In genomic region chr8:122697586-122697985, GRCm38 (mm10) we compare ENCODE assay signal across 9 mouse cellular contexts. TPM values are rescaled to one million over a fixed set of nuclear protein-coding genes. Genes with fewer than 3 reads are reported as not detected.
DNase-seq lines count a peak whose midpoint lies in the region; ATAC-seq and TF ChIP-seq lines count a peak whose summit lies in the region.
"Had no signal": no experiment of that assay in that cellular context is flagged by ENCODE, and none has a peak within 500 bp of the region (broad histone marks: within the 10 kb centered on the region; RNA-seq: fewer than 3 reads in every experiment).

No protein-coding gene starts in this region.

- 58% methylated on average over 6 of the region's 6 CpGs for WGBS in kidney, postnatal 0 days
- WGBS in liver, embryonic 13.5 days (ENCODE audit: insufficient replicate concordance): 17% methylated on average over 6 of the region's 6 CpGs
- 84% methylated on average over 6 of the region's 6 CpGs for WGBS in hindbrain, embryonic 16.5 days

- no peaks in the 10 kb centered on the region for H3K4me1 ChIP-seq in kidney, postnatal 0 days (replicated peaks; ENCODE audit: insufficient read depth, low read length)
- peaks cover 22% of the 10 kb centered on the region for H3K4me1 ChIP-seq in E14TG2a.4 (replicated peaks; ENCODE audit: low read depth, low read length)
- H3K4me1 ChIP-seq in MEL (ENCODE audit: control insufficient read depth in 1 of 2, insufficient read depth in 2 of 2, low read length in 2 of 2): peaks cover 41 to 68% of the 10 kb centered on the region in 2 experiments
- H3K4me1 ChIP-seq in liver, embryonic 13.5 days (replicated peaks): peaks cover 99% of the 10 kb centered on the region
- no peaks in the 10 kb centered on the region for H3K4me1 ChIP-seq in hindbrain, embryonic 16.5 days (ENCODE audit: control insufficient read depth, insufficient read depth, low read depth, low read length)

- no peak overlapping the region for H3K9ac ChIP-seq in kidney, postnatal 0 days (ENCODE audit: low read depth, low read length)
- H3K9ac ChIP-seq in MEL (ENCODE audit: control insufficient read depth, low read depth, low read length, poor library complexity, severe bottlenecking): peak overlapping the region; percentile 92
- H3K9ac ChIP-seq in liver, embryonic 13.5 days: peak overlapping the region; percentile 77
- H3K9ac ChIP-seq in hindbrain, embryonic 16.5 days (ENCODE audit: low read depth, low read length): no peak overlapping the region

- TF ChIP-seq RAD21 in MEL (IDR thresholded peaks at IDR 0.05; ENCODE audit: low read depth, low read length): no peak

- peaks cover 71% of the 10 kb centered on the region for H3K79me2 ChIP-seq in MEL (ENCODE audit: control insufficient read depth, insufficient read depth, low read length, poor library complexity)

- no peaks in the 10 kb centered on the region for H3K9me3 ChIP-seq in kidney, postnatal 0 days (replicated peaks; ENCODE audit: low read length)
- H3K9me3 ChIP-seq in E14TG2a.4 (ENCODE audit: low read length) (no peaks in the 10 kb centered on the region), MEL (replicated peaks; ENCODE audit: insufficient read depth, low read length) (no peaks in the 10 kb centered on the region)
- no peaks in the 10 kb centered on the region for H3K9me3 ChIP-seq in liver, embryonic 13.5 days (replicated peaks)
- no peaks in the 10 kb centered on the region for H3K9me3 ChIP-seq in hindbrain, embryonic 16.5 days (ENCODE audit: control insufficient read depth, low read length)

- DNase-seq in kidney, postnatal 0 days (ENCODE audit: low spot score): no peak
- DNase-seq in kidney, postnatal 36 days: no peak
- DNase-seq in MEL (ENCODE audit: low read depth, low spot score): no peak
- no peak for DNase-seq in liver, embryonic 13.5 days
- no peak for DNase-seq in right cerebral cortex, postnatal 14 days
- DNase-seq: gastrocnemius, postnatal 36 days; right cerebral cortex, postnatal 25 days had no signal

- no peak overlapping the region for H3K4me3 ChIP-seq in kidney, postnatal 0 days (replicated peaks; ENCODE audit: low read depth, low read length)
- H3K4me3 ChIP-seq in E14TG2a.4 (replicated peaks; ENCODE audit: low read length) (peak overlapping the region; percentile 58), MEL (ENCODE audit: control insufficient read depth in 1 of 2, insufficient read depth in 1 of 2, low read depth in 2 of 2, low read length in 2 of 2) (peak overlapping the region; percentile 74 to 81)
- peak overlapping the region; percentile 66 for H3K4me3 ChIP-seq in liver, embryonic 13.5 days (replicated peaks)
- no peak overlapping the region for H3K4me3 ChIP-seq in hindbrain, embryonic 16.5 days (ENCODE audit: low read length)

- no peaks in the 10 kb centered on the region for H3K36me3 ChIP-seq in kidney, postnatal 0 days (ENCODE audit: insufficient read depth, low read length)
- H3K36me3 ChIP-seq in E14TG2a.4 (ENCODE audit: insufficient read depth, low read length) (no peaks in the 10 kb centered on the region), MEL (ENCODE audit: control insufficient read depth in 1 of 2, insufficient read depth in 2 of 2, low read length in 2 of 2) (peaks cover 2 to 64% of the 10 kb centered on the region in 2 experiments)
- H3K36me3 ChIP-seq in liver, embryonic 13.5 days: peaks cover 30% of the 10 kb centered on the region
- H3K36me3 ChIP-seq in hindbrain, embryonic 16.5 days (ENCODE audit: control insufficient read depth, insufficient read depth, low read length): no peaks in the 10 kb centered on the region

- TF ChIP-seq POLR2A in MEL (IDR thresholded peaks at IDR 0.05; ENCODE audit: control insufficient read depth in 1 of 2, insufficient read depth in 1 of 2, low read depth in 1 of 2, low read length in 2 of 2, poor library complexity in 1 of 2): no peak; a peak in 1 of 4 replicates

- TF ChIP-seq CTCF in kidney, postnatal 0 days (IDR thresholded peaks at IDR 0.05; ENCODE audit: low read depth): no peak
- TF ChIP-seq CTCF in E14TG2a.4 (conservative IDR thresholded peaks at IDR 0.05; ENCODE audit: low read length) (no peak), MEL (IDR thresholded peaks at IDR 0.05 in 2 of 3, conservative IDR thresholded peaks at IDR 0.05 in 1 of 3; ENCODE audit: control insufficient read depth in 1 of 3, insufficient read depth in 1 of 3, low read depth in 2 of 3, low read length in 3 of 3, poor library complexity in 1 of 3, severe bottlenecking in 1 of 3) (no peak)

- H3K4me2 ChIP-seq in kidney, postnatal 0 days (ENCODE audit: low read length): 0 out of 2 replicates have a peak overlapping the region, but pooled peaks have one; percentile 27
- H3K4me2 ChIP-seq in liver, embryonic 13.5 days: peak overlapping the region; percentile 77
- H3K4me2 ChIP-seq in hindbrain, embryonic 16.5 days (ENCODE audit: low read length): no peak overlapping the region

- no peak for TF ChIP-seq EP300 in MEL (IDR thresholded peaks at IDR 0.05; ENCODE audit: low read depth in 1 of 2, low read length in 2 of 2)

- ATAC-seq in kidney, postnatal 0 days (replicated peaks; ENCODE audit: low FRiP score, low read depth): no peak
- no peak for ATAC-seq in liver, embryonic 13.5 days (ENCODE audit: low read depth)
- ATAC-seq in hindbrain, embryonic 16.5 days: no peak

- H3K27ac ChIP-seq in kidney, postnatal 0 days: no peak overlapping the region
- peak overlapping the region; percentile 92 for H3K27ac ChIP-seq in MEL (ENCODE audit: control insufficient read depth, low read depth, low read length)
- H3K27ac ChIP-seq in liver, embryonic 13.5 days: peak overlapping the region; percentile 85
- no peak overlapping the region for H3K27ac ChIP-seq in hindbrain, embryonic 16.5 days (ENCODE audit: low read depth, low read length)

- no peaks in the 10 kb centered on the region for H3K27me3 ChIP-seq in kidney, postnatal 0 days (ENCODE audit: insufficient read depth, low read length)
- H3K27me3 ChIP-seq in E14TG2a.4 (ENCODE audit: insufficient read depth, low read length) (no peaks in the 10 kb centered on the region), MEL (ENCODE audit: control insufficient read depth in 1 of 2, insufficient read depth in 2 of 2, low read length in 2 of 2) (no peaks in the 10 kb centered on the region)
- H3K27me3 ChIP-seq in liver, embryonic 13.5 days: peaks cover 31% of the 10 kb centered on the region; the same call in 1 of the 2 replicates
- H3K27me3 ChIP-seq in hindbrain, embryonic 16.5 days (replicated peaks; ENCODE audit: control insufficient read depth, insufficient read depth, low read length): no peaks in the 10 kb centered on the region

TF ChIP-seq in MEL, 35 proteins besides CTCF, POLR2A, EP300 and RAD21:
- no peak for TF ChIP-seq MEF2A (IDR thresholded peaks at IDR 0.05; ENCODE audit: extremely low read depth, insufficient replicate concordance, low read depth, low read length, poor library complexity, severe bottlenecking)
- TF ChIP-seq GABPA (IDR thresholded peaks at IDR 0.05; ENCODE audit: low read depth, low read length): no peak
- TF ChIP-seq MXI1 (IDR thresholded peaks at IDR 0.05; ENCODE audit: low read depth, low read length): no peak
- no peak; the same call in 1 of the 2 replicates for TF ChIP-seq TBP (IDR thresholded peaks at IDR 0.05; ENCODE audit: low read depth, low read length)
- TF ChIP-seq TCF12 (IDR thresholded peaks at IDR 0.05; ENCODE audit: low read depth, low read length): no peak
- no peak for TF ChIP-seq POLR2AphosphoS5 (IDR thresholded peaks at IDR 0.05; ENCODE audit: borderline replicate concordance, low read depth, low read length)
- TF ChIP-seq ZMIZ1 (IDR thresholded peaks at IDR 0.05; ENCODE audit: low read depth, low read length): no peak
- TF ChIP-seq SIN3A (IDR thresholded peaks at IDR 0.05; ENCODE audit: low read length): no peak
- no peak for TF ChIP-seq KAT2A (conservative IDR thresholded peaks at IDR 0.05; ENCODE audit: low read depth, low read length)
- TF ChIP-seq MAX (IDR thresholded peaks at IDR 0.05; ENCODE audit: low read length): no peak
- no peak for TF ChIP-seq CHD1 (IDR thresholded peaks at IDR 0.05; ENCODE audit: low read depth, low read length)
- TF ChIP-seq ZNF384 (IDR thresholded peaks at IDR 0.05; ENCODE audit: low read depth, low read length): no peak
- TF ChIP-seq MAFK (IDR thresholded peaks at IDR 0.05; ENCODE audit: borderline replicate concordance, low read depth, low read length): no peak
- TF ChIP-seq MAZ (IDR thresholded peaks at IDR 0.05; ENCODE audit: low read depth, low read length): no peak

RNA-seq across cellular contexts. Expression of gene Cbfa2t3, which starts 1.3 kb away (rescaled TPM):
- polyA plus RNA-seq in kidney, postnatal 0 days (2015; fragmentation: Nextera tagmentation; extraction: Ambion mirVana): 3.6 and 4.4 TPM in 2 replicates
- total RNA-seq in MEL (2012; rRNA removed): 10.5 and 11.1 TPM in 2 replicates
- polyA plus RNA-seq in MEL (2012; ENCODE audit: insufficient read depth in 1 of 2, insufficient read length in 2 of 2, low read depth in 1 of 2, low replicate concordance in 2 of 2, missing spikeins in 1 of 2): 100 to 1,000 TPM in 1 of 2 experiments, not detected in 1; 102 TPM
- 4.5 and 5.7 TPM in 2 replicates for polyA plus RNA-seq in liver, embryonic 13.5 days (2015; fragmentation: Nextera tagmentation; extraction: Ambion mirVana)
- 12.6 and 18.3 TPM in 2 replicates for polyA plus RNA-seq in hindbrain, embryonic 16.5 days (2015; fragmentation: Nextera tagmentation; extraction: Ambion mirVana)

Comparison
In these comparisons a context has a peak if more than half of its experiments do, and no peak if none do; other contexts are left out.
1. H3K27ac ChIP-seq: peak in MEL (single experiment) and liver, embryonic 13.5 days (single experiment); none in kidney, postnatal 0 days (single experiment) and hindbrain, embryonic 16.5 days (single experiment).
2. H3K4me3 ChIP-seq: peak in E14TG2a.4 (single experiment), MEL (2 of 2) and liver, embryonic 13.5 days (single experiment); none in kidney, postnatal 0 days (single experiment) and hindbrain, embryonic 16.5 days (single experiment).
3. H3K9ac ChIP-seq: peak in MEL (single experiment) and liver, embryonic 13.5 days (single experiment); none in kidney, postnatal 0 days (single experiment) and hindbrain, embryonic 16.5 days (single experiment).